Mouse (Mus musculus): Measurements from ENCODE around the gene Xlr5a.
"Not testable (repeated sequence)": the region's sequence is repeated elsewhere in the genome, so short reads cannot be mapped to it uniquely, and the experiment has no call there.

DNA sequence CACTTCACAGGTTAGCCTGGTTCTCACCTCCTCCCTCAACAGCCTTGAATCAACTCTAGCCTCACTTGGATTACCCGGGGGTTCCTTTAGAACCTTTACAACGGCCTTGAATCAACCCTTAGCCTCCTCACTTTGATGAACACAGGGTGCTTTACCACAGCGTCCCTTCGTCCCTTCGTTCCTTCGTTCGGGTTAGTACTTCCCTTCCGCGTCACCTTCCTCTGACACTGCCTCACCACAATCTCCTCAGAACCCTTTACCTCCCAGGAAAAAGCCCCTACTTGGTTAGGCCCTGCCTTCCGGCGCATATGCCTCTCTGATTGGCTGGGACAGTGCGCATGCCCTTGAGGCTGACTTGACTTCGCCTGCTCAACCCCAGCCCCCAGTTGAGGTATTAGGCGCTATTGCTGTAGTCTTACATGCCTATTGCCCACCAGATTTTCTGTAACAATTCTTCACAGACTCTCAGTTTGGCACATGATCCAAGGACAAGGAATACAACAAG is 49.9 kb downstream of the Xlr5a start, which contains the start of gene Xlr4c:
- TF ChIP-seq FLI1 (IDR thresholded peaks at IDR 0.05; ENCODE audit: low read length); GATA1 (IDR thresholded peaks at IDR 0.05; ENCODE audit: borderline replicate concordance, low read length): not testable (repeated sequence)

Measured in megakaryocyte, embryonic 14.5 days (primary cell).